Mouse (Mus musculus) A20 (cell line): ENCODE results near the gene Scp2.

Source experiments
- DNase-seq: peaks from one replicate; pipeline ENCODE4 v3.0.0-alpha.2; 2011; ENCODE audit warnings: low read depth, low spot score

Scp2 gene

GRCm38 (mm10) chr4:108059601-108060379 is 85.0 kb downstream of the Scp2 start:
- DNase-seq = no peak

- no peak for DNase-seq
Observed at GRCm38 (mm10) chr4:108058166-108058565, 86.6 kb downstream of the Scp2 start.

GRCm38 (mm10) chr4:108057247-108057646 is 87.6 kb downstream of the Scp2 start:
- no peak for DNase-seq

GRCm38 (mm10) chr4:108055873-108056272 is 88.9 kb downstream of the Scp2 start:
- no peak for DNase-seq

- no peak for DNase-seq
Observed at GRCm38 (mm10) chr4:108052673-108053072, 92.1 kb downstream of the Scp2 start.

GRCm38 (mm10) chr4:108051687-108052274 is 93.0 kb downstream of the Scp2 start:
- no peak for DNase-seq

GRCm38 (mm10) chr4:108046136-108046535 is 98.7 kb downstream of the Scp2 start:
- no peak for DNase-seq

GRCm38 (mm10) chr4:108045136-108046107 is 99.4 kb downstream of the Scp2 start:
- DNase-seq = no peak

GRCm38 (mm10) chr4:108037027-108037426 is 107.8 kb downstream of the Scp2 start:
- DNase-seq = no peak

GRCm38 (mm10) chr4:108033041-108033764 is 111.6 kb downstream of the Scp2 start:
- DNase-seq = no peak

- DNase-seq = no peak
Observed at GRCm38 (mm10) chr4:108032352-108032849, 112.4 kb downstream of the Scp2 start.

GRCm38 (mm10) chr4:108031502-108032351 is 113.1 kb downstream of the Scp2 start:
- no peak for DNase-seq

- no peak for DNase-seq
Observed at GRCm38 (mm10) chr4:108030888-108031501, 113.8 kb downstream of the Scp2 start.

- no peak for DNase-seq
Observed at GRCm38 (mm10) chr4:108026193-108026592, 118.6 kb downstream of the Scp2 start.

- DNase-seq = no peak
Observed at GRCm38 (mm10) chr4:108025269-108025668, 119.5 kb downstream of the Scp2 start.

GRCm38 (mm10) chr4:108024641-108025040 is 120.2 kb downstream of the Scp2 start:
- no peak for DNase-seq

- DNase-seq = no peak
Observed at GRCm38 (mm10) chr4:108023186-108023585, 121.6 kb downstream of the Scp2 start.

- DNase-seq = no peak
Observed at GRCm38 (mm10) chr4:108020178-108020577, 124.6 kb downstream of the Scp2 start.

GRCm38 (mm10) chr4:108018961-108019921 is 125.6 kb downstream of the Scp2 start:
- DNase-seq = no peak
